Mouse (Mus musculus) mouse trophoblast stem cell (cell line): ENCODE data around the gene Prpf8.

Source experiments
- in situ Hi-C, 2 experiments: fragments of 300-500 bp; cut with MseI, MboI; formaldehyde crosslinking; loops; 2 replicates in 1 of 2; 3 replicates in 1 of 2; pipeline ENCODE4 v1.15.1; 2025

The Prpf8 gene

DNA sequence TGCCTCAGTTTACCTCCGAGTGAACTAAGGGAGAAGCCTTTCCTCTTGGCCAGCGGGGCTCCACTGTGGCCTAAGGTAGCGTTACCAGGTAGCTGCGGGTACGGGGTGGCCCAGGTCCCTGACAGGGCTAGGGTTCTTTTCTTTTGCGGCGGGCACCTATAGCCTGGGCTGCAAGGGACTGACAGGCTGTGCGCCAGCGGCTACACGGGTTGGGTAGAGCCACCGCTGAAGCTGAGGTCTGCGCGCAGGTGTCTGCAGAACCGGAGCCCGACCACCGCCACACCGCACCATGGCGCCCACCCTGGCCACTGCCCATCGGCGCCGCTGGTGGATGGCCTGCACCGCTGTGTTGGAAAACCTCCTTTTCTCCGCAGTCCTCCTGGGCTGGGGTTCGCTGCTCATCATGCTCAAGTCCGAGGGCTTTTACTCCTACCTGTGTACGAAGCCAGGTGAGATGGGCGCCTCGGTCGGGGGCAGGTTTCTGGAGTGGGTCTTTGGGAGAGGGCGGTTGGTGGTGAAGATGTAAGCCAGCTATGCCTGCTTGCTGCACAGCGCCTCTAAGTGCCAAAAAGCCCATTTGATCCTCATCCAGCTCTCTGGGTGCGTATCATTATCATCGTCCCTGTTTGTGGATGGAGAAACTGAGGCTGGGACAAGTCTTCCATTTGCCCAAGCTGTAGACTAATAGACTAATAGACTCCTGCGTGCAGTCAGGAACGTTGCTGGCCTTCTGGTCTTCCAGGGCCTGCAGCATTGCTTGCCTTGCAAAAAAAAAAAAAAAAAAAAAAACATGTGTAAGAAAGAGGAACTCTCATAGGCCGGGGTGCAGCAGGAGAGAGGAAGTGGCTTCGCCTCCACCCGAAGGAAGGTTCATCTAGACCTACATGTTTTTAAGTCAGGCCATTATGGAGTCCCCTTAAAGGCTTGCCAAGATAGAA, 46.0 kb downstream of the Prpf8 start:
- in situ Hi-C loops = loop anchor here in 1 of 2 experiments (5.0 kb wide), 1 partner anchor 35 kb away; no protein-coding TSS in a partner anchor

DNA sequence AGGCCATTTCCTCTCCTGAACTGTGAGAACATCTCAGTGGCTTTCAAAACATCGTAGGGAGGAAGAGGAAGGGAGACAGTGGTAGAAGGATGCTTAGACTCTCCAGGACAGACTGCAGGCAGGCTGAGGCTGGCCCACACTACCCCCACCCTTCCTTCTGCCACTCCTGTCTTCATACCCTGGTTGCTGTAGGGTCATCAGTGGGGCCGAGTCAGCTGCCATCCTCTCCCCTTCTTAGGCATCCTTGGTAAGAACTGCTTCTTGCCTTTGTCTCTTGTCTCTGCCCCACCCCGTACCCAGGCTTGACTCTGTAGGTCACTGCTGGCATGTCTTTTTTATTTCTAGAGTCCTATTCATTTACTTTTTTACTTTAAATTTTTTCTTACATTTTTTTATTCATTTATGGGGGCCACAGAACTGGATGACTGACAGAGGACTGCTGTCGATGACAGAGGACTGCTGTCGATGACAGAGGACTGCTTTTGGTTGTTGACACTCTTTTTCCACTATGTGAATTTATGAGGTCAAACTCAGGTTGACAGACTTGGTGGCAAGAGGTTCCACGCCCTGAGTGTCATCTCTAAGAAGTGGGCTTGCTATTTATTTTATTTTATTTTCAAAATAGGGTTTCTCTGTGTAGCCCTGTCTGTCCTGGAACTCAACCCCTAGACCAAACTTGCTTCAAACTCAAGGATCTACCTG, 46.8 kb downstream of the Prpf8 start:
- in situ Hi-C loops = loop anchor here in 1 of 2 experiments (5.0 kb wide), 1 partner anchor 34 kb away; no protein-coding TSS in a partner anchor

DNA sequence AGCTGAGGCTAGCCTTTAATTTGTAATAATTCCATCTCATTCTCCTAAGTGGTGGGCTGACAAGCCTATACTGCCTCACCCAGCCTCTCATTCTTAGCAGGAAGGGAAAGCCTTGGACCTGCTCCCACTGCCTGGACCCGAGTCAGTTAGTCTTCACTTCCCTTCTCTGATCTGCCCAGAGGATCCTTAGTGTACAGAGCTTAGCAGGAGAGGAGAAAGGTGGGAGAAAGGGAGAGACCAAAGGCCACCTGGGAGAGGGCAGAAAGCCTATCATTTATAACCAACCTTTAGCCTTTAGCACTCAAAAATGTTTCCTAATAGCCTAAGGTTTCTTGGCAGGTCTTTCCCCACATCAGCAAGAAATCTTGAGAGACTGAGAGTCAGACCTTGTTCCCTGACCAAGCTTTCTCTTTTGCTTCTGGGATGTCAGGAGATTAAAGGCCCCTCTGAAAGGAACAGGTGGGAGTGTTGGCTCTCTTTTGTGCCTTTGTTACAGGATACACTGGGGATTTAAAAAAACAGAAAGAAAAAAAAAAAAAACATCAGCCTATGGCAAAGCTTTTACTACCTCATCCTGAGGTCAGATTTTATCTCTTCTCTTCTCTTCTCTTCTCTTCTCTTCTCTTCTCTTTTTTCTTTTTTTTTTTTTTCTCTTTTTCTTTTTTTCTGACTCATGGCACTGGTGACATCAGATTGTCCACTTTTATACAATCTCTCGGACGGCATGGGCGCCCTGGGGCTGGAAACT, 47.8 kb downstream of the Prpf8 start:
- in situ Hi-C loops = loop anchor here in 1 of 2 experiments (5.0 kb wide), 1 partner anchor 33 kb away; no protein-coding TSS in a partner anchor

DNA sequence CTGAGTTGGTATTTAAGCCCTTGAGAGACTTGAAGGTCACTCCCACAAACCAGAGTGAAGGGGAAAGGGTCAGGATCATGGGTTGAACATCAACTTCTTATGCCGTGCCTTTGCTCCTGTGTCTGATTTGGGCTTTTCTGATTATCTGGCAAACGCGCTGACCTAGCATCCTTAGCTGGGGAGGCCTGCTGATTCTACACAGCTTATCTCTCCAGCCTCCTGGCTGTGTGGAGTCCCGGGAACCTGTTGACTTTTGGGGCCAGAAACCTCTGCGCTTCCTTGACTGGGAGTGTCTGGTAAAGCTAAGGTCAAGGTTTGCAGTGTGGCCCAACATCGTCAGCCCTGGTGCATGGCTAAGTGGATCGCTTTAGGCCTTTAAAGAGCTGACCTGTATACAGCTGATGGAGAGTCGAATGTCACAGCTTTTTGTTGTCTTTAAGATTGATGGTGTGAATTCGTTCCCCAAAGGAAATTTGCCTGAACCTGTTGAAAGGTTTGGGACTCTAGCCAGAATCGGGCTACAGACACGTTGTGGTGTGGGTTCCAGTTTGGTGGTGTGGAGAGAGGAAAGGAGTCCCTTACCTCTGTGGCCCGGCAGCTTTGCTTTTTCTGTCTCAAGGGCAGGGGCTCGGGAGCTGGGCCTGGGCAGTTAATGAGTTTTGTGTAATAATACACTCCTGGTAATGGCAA, 48.6 kb downstream of the Prpf8 start:
- in situ Hi-C loops = no loop called here

DNA sequence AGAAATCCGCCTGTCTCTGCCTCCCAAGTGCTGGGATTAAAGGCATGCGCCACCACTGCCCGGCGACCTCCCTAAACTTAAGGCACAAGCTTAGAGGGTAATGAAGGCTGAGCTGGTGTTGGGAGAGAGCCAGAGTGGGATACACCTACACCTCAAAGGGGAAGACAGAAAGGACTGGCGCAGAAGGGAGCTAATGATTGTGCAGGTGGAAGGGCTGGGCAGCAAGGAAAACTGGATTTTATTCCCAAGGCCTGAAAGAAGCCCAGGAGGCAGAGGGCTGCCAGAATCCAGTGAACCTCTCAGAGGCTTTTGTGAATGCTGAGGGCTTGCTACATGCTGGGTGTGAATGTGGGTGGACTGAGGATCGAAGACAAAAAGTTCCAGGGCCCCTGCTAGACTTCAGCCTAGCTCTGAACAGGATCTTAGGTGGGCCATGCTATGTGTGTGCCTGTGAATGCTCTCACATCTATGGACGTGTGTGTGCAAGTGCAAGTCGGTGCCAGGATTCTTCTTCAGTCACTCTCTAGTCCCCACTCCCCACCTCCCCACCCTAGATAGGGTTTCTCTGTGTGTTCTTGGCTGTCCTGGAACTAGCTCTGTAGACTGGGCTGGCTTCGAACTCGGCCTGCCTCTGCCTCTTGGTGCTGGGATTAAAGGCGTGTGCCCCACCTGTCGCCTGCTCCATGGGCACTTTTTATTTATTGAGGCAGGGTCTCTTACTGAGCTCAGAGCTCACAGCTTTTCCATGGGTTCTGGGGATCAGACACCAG, 49.8 kb downstream of the Prpf8 start:
- in situ Hi-C loops = no loop called here

DNA sequence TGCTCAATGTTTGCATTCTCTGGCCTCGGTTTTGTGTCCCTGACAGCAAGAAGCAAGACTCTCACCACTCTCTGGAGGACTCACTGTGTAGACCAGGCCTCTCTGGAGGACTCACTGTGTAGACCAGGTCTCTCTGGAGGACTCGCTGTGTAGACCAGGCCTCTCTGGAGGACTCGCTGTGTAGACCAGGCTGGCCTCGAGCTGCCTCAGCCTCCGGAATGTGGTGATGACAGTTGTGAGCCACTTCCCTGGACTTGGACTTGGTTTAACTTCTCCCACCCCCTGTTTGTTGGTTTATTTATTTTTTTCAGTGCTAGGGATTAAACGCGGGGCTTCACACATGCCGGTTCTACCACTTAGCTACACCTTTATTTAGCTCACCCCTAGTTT, 50.4 kb downstream of the Prpf8 start:
- in situ Hi-C loops = no loop called here

DNA sequence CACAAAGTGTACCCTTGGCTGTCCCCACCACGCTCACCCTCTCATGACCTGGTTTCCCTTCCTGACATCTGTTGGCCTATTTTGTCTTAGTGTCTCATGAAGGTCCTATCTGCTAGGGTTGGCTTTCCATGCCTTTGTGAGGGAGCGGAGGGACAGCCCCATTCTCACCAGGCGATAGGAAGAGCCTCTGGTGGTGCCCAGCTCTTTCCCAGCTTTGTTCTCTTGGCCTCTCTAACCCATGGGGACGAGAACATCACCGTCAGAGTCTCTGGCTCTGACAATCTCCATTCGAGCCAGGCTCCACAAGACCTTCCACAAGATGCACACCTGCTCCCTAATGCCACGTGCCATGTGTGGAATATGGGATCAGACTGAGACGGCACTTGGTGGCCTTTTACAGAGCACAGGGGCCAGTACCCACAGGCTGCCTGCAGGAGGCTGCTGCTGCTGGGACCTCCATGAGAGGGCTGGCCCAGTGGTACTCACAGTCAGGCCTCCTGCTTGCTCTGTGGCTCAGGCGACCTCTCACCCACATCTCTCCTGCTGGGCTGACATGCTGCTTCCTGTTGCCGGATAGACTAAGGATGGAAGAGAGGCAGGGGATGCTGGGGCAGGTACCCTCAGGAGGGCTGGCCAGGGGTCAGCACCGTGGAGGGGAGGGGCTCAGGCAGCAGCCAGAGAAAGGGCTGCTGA, 51.0 kb downstream of the Prpf8 start:
- in situ Hi-C loops = no loop called here

DNA sequence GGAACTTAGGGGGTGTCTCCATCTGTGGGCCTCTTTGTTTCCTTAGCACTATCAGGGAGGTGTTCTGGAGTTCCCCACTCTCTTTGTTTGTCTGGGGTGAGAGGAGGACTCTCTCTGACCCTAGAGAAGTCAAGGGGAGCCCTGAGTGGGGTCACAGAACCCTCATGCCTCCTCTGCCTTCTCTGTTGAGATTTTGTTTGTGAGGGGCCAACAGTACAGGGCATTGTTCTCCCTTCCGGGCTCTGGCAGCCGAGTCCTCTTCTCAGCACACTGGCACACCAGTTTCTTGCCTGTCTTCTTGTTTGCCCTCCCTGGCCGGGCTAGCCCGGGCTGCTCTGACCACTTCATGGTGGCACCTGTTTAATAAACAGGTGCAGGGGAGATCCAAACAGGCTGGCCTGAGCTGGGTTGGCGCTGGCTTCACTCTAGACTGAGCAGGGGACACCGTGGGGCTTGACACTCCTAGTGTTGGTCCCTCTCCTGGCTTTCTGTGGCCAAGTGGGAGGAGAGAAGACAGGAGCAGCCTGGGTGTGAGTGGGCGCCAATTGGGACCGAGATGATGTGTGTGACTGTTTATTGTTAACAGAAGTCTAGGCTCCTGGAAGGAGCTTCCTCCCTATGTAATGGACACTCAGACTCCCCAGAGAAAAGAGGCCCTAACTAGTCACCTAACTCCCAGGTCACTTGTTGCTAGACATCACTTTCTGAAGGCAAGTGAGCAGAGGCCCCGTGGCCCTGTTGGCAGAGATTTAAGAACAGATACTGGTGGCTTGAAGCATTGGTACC, 51.8 kb downstream of the Prpf8 start:
- in situ Hi-C loops = no loop called here

DNA sequence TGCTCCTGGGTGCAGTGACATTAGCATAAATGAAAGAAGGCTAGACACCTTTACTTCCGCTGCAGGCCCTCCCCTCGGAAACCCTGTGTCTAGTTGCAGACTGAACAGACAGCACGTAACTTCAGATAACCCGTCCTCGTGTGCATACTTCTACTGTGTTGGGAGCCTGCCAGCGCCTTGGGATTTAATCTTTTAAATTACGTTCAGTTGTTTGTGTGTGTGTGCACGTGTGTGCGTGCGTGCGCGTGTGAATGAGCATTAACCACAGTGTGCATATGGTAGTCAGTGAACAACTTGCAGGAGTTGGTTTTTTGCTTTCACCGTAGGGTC, 52.3 kb downstream of the Prpf8 start:
- in situ Hi-C loops = no loop called here

DNA sequence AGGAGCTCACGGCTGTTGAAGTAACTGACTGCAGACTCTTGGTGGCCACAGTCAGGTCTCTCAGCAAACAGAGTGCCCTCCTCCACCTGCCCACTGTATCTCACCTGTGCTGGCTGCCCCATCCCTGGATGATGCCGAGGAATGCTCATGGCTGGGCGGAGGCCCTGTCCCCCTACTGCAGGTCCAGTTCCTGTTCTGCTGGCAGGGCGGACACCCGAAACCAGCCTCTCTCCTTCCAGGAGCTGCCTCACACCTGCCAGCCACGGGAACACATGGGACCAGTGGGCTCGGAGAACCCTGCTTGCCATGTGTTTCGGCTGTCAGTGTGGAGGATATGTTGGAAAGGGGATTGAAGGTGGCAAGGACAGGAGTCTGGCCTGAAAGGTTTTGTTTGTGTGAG, 53.6 kb downstream of the Prpf8 start:
- in situ Hi-C loops = no loop called here

DNA sequence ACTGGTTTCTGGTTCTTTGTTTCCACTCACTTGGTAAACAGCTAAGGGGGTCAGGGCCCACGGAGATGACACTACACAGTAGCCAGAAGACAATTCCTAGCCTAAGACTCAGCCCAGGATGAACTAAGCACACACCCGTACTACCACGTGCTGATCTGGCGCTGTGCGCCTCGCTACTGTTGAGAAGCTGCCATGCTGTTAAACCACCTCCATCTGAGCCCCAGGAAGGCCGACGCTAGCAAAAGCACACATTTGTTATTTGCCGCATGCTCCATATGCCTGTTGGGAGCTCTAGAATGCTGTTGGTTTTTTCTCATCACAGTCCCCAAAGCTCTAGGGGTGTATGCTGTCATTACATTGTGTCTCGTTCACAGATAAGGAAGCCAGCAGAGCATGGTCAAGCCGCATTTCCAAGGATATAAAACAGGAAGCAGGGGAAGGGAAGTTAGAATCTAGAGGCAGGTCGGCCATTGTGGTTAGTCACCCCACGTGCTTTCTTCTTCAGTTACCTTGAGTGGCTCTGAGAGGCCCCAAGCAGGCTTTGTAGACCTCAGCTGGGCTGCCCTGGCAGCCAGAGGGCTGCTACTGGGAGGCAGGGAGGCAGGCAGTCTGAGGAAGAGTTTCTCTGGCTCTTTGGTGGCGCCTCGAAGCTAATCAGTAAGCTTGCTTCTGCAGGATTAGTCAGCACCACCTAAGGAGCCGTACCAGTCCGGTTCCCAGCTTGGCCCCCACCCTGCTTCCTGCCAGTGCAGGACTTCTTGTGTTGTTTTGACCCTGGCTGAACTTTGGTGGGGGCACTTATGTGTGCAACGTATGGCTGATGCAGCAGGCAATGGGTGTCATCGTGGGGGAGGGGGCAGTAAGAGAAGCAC, 54.3 kb downstream of the Prpf8 start:
- in situ Hi-C loops = no loop called here

DNA sequence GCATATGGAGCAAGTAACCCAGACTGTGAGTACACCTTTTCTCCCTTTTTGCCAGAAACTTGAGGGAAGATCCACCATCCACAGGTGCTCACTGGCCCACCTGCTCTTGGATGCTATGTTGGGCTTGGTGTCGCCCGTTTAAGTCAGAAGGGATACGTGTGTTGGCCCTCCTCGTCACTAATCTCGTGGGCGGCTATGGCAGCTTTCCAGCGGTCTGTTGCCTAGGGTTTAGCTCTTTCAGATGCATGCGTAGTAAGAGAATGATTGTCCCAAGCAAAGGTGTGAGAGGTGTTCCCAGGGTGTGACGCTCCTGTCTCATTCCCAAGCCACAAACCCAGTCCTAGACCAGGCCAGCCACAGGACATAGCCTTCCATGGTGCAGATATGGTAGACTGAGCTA, 58.1 kb downstream of the Prpf8 start:
- in situ Hi-C loops = no loop called here

DNA sequence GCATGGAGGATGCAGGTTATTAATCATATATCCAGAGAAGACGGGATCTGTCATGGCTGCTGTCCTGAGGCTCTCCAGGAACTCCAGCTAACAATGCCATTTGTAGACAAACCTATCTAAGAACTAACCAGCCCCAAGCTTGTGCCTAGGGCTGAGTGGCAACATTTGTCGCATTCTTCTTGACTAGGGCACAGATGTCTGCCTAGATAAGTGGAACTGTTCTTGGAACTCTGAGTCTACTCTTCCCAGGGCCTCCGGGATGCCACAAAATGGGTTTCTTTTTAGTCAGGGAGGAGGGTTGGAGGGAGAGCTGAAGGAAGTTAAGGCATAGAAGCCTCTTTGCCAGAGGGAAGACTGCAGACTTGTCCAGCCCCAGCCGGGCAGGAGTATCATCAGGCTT, 59.4 kb downstream of the Prpf8 start:
- in situ Hi-C loops = no loop called here

DNA sequence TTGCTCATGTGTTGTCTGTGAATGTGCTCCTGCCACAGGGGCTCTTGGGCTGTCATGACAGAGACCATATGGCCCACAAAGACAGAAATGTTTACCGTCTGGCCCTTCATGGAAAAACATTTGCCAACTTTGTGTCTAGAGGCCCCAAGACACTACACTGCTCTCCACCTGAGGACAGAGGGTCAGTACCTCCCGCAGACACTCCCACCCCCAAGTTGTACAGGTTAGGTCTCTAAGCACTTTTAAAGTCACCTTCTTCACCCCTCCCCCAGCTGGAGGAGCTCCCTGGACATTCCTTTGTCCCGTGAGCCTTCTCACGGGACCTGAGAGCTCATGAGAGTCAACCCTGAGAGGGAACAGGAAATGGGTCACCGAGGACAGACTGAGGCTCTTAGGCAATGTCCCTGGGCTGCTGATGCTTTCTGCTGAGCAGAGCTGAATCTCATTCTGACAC, 63.1 kb downstream of the Prpf8 start:
- in situ Hi-C loops = no loop called here

DNA sequence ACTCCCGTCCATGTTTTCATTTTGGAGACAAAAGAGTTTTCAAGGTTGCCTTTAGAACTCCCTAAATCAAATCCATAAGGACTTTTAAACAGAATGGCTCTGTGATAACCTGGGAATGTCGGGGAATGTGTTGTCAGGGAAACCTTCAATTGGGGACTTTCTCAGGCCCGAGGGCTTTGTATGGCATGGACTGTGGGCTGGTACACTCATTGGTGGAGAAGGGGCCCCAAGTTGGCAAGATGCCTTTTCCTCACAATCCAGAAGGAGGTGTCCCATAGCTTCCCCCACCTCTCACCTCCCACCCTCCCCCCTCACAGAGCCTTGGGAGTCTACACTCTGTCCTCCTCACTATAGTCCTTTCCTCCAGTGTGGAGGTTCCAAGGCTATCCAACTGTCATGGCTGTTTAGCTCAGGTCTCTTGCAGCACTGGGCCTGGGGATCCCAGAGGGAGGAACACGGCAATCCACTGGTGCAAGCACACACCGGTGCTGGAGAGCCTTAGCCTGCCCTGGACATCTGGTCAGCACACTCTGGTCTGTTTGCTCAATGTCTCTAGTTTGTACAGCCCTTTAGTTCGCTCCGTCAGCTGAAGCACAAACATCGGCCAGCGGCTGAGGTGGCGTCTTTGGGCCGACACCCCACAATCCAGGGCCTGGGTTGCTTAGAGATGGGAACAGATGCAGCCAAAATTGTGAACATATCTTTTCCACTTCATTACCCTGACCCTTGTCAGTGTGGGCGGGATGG, 63.8 kb downstream of the Prpf8 start:
- in situ Hi-C loops = no loop called here

DNA sequence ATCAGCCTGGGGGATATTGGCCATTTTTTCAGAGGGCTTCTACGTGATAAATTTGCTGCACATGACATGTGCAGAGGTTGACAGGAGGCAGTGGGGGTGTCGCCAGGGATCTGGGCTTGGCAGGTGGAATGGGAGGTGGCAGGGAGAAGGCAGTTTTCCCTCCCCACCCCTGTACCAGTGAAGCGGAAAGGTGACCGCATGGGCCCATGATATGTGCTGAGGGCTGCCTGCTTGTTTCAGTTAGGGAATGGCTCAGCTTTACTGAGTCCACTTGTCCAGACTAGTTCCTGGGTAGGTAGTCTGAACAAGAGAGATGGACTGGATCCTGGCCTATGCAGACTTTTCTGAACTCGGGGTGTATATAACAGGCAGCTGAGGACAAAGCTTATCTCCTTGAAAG, 64.7 kb downstream of the Prpf8 start:
- in situ Hi-C loops = no loop called here

DNA sequence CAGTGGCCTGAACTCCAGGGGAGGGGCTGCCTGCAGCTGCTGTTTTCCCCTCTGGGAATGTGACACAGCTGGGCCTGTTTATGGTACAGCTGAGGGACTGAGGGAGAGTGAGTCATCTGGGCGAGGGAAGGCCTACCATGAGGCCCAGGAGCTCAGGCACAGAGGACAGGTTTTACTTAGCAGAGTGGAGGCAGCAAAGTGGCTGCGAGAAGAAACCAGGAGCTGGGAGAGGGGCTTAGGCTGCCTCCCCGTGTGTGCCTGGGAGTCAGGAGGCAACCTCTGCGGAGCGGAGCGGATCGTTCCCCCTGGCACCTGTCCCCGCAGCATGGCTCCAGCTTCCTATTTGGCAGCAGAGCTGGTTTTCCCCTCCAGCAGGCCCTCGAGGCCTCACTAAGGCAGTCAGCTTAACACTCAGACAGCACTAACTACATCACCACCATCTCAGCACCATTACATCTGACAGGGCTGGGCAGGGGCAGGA, 65.4 kb downstream of the Prpf8 start:
- in situ Hi-C loops = no loop called here
